Mouse (Mus musculus) cerebellum, postnatal 14 days (tissue): Measurements from ENCODE around the gene Bpifb4.

Source experiments
- DNase-seq, 2 experiments: peaks; one replicate each; pipeline ENCODE4 v3.0.0; 2021; ENCODE audit warnings: mixed read lengths in 2 of 2

Gene Bpifb4

DNA sequence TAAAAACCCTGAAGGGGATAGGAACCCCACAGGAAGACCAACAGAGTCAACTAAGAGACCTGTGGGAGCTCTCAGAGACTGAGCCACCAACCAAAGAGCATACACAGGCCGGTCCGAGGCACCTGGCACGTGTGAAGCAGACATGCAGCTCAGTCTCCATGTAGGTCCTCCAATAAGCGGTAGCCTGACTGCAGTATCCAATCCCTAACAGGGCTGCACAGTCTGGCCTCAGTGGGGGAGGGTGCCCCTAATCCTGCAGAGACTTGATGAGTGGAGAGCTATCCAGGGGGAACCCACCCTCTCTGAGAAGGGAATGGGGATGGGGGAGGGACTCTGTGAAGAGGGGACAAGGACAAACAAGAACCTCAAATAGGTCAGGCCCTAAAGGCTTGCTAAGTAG, 67.7 kb downstream of the Bpifb4 start:
- DNase-seq = no peak

DNA sequence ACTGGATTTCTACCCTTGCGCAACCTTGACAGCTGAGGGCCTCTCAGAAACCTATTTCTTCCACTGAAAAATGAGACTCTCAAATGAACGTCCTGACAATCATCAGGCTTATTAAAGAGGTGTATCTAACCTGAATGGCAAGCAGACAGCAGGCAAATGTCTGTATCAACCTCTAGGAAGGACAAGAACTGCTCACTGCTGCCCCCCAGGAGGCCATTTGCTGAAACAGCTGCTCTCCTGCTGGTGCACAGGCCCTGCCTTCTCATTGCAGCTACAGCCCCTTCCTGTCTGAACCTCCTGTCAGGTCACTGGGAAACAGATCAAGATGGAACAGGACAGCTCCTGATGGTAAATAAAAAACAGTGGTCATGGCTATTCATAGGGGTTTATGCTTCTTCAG, 68.3 kb downstream of the Bpifb4 start:
- peak; percentile 16 to 36 for DNase-seq

DNA sequence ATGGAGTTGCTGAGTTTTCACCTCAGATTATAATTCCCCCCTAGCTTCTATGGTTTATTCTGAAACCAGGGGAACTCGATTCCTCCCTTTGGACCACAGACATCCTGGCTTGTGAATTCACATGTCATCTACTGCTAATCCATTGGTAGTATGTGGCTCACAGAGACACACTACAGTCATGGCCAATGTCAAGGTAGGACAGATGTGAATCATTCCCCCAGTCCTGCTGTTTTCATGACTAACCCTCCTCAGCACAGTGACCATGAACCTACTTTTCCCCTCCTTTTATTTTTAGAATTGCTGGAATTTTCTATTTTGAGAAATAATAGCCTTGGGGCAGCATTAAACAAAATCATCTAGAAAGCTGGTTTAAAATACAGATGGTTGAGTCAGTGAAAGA, 69.4 kb downstream of the Bpifb4 start:
- DNase-seq = no peak

DNA sequence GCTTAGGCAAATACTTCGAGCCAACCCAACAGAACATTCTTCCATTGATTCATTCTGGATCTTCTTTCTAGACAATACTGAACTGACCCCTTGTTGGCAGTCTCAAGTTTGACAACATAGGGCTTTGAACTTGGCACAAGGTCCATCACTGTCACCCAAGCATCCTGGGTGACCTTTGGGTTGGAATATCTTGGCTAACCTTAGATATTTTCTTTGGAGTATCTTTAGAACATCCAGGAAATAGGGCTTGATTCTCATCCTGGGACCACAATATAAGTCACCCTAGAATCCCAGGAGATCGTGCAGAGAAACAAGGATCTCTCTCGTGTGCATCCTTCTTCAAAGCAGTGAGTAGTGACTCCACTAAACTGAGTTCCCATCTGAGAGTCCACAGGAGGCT, 70.0 kb downstream of the Bpifb4 start, which contains the start of gene Bpifa2:
Bpifa2 (plus strand) TSS at position 301 of the 400 bp plus-strand sequence.
- DNase-seq = no peak
